Mouse (Mus musculus): ENCODE results near the gene Olfr1040.
"Not testable (repeated sequence)": the region's sequence is repeated elsewhere in the genome, so short reads cannot be mapped to it uniquely, and the experiment has no call there.

The Olfr1040 gene

GRCm38 (mm10) chr2:86146632-86147031 lies at the start of gene Olfr1040:
Gene Olfr1040, minus strand, starts transcription at chr2:86146732.
- DNase-seq (ENCODE audit: low spot score): no peak

GRCm38 (mm10) chr2:86195863-86196262 lies 49.3 kb upstream of the Olfr1040 start:
- no peak for DNase-seq (ENCODE audit: low spot score)

DNA sequence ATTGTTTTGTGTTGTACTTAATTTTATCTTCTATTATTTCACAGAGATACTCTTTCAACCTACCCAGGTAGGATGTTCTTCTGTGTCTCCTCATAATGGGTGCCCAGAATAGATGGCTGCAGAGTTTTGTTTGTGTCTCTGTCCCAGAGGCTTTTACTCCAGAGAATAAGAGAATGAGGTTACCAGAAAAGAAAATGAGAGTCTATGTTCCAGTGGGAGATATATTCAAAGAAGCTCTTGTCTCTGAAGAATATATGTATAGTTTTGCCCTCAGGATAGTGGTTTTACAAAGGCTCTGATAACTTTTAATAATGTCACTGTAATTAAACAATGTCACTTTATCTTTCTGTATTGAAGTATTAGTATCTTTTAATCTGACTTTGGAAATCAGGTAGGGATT lies 39.1 kb upstream of the Olfr1040 start, which contains the start of gene Olfr52:
TSS of gene Olfr52 (minus strand) at position 101 of the 400 bp plus-strand sequence.
- no peak for DNase-seq (ENCODE audit: low spot score)

DNA sequence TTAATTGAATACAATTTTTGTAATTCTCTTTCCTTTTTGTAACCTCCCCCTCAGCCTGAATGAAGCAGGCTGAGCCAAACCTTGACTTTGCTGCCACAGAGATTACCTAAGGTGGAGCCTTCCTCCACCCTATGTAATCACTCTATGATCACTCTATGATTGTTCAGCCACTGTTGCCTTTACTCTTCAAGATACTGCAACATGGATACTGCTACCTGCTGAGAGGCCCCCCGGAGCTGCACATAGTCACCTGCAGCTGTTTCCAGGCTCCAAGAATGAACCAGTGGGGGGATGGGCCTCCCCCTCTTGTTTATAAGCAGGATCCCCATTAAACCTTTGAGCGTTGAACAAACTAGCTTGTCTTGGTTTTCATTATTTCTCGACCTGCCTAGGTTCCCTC lies 33.4 kb upstream of the Olfr1040 start:
- DNase-seq (ENCODE audit: low spot score): no peak

DNA sequence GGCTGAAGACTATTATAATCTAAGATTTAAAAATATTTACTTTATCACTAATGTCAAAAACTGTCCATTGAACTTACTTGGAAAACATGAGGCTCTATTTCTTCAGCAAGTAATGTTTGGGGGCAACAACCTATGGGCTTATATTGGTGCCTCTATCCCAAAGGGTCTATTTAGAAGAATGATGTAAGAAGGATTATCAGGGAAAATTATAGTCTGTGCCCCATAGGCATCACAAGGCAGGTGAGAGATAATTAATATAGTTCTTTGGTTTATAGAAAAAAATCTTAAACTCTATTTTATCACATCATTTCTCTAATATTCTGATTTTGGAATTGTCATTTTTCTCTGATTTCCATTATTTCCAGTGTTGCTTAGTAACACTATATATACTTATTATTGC lies 31.2 kb upstream of the Olfr1040 start, which contains the start of gene Olfr1044:
TSS of gene Olfr1044 (minus strand) at position 101 of the 400 bp plus-strand sequence.
- no peak for DNase-seq (ENCODE audit: low spot score)

GRCm38 (mm10) chr2:86175422-86175821 lies 28.9 kb upstream of the Olfr1040 start:
- DNase-seq (ENCODE audit: low spot score): not testable (repeated sequence)

DNA sequence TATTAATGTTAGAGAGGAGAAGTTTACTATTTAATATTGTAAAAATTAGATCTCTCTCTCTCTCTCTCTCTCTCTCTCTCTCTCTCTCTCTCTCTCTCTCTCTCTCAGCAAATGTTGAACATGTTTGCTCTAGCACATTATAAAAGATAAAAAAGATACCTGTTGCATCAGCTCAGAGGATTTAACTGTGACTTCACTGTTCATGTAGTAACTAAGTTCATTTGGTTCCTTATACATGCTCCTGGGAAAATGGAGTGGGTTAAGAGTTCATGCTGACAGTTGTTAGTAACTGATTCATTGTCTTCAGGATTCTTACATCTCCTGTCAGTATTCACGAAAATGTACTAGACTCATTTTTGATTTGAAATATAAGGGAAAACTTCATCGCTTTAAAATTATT lies 20.9 kb upstream of the Olfr1040 start, which contains the start of gene Olfr1043:
TSS of gene Olfr1043 (minus strand) at position 101 of the 400 bp plus-strand sequence.
- no peak for DNase-seq (ENCODE audit: low spot score)

DNA sequence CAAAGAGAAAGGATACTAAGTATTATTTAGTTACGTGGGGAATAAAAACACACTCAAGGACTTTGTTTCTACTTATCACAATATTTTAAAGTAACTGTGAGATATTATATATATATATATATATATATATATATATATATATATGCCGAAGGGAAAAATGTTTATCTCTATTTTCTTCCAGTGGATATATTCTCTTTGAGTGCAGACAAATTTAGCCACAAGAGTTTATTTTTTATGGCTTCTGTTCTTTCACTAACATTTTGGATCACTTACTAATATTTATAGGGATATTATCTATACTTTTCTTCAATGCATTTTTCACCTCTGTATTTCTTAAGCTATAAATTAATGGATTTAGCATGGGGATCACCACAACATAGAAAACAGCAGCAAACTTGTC lies 15.2 kb upstream of the Olfr1040 start, which contains the start of gene Olfr1042:
TSS of gene Olfr1042 (minus strand) at position 101 of the 400 bp plus-strand sequence.
- no peak for DNase-seq (ENCODE audit: low spot score)

DNA sequence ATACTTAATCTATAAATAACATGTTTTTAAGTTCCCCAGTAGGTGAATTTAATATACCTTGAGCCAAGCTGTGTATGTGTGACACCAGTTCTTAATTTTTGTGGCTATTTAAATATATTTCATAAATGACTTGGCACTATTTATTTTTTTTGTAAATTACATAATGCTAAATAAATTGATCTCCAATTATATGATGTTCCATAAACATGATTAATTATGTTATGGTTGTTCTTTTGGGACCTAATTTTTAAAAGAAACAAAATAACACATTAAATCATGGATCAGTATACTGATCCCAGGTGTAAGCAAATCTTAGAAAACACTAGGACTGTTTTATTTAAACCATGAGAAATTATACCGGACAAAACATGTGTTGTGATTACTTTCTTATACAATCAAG lies 10.7 kb downstream of the Olfr1040 start, which contains the start of gene Olfr1039:
TSS of gene Olfr1039 (minus strand) at position 101 of the 400 bp plus-strand sequence.
- DNase-seq (ENCODE audit: low spot score): no peak

Measured in urinary bladder, postnatal 10 days (tissue).